Mouse (Mus musculus) adrenal gland, adult (tissue): ENCODE data around the gene Rpn1.
A peak's percentile ranks its signal among the peaks of the same experiment; 100 is the strongest.
"Not testable (repeated sequence)": the region's sequence is repeated elsewhere in the genome, so short reads cannot be mapped to it uniquely, and the experiment has no call there.

Experiments
- DNase-seq, 2 experiments: peaks; one replicate each; pipeline ENCODE4 v3.0.0; 2022 to 2023; ENCODE audit warnings: low spot score in 1 of 2; ENCODE audit not compliant: inconsistent age in 2 of 2

Rpn1 gene

GRCm38 (mm10) chr6:88119309-88119708, 35.0 kb downstream of the Rpn1 start:
- no peak for DNase-seq

GRCm38 (mm10) chr6:88120813-88121212, 36.5 kb downstream of the Rpn1 start:
- no peak for DNase-seq

GRCm38 (mm10) chr6:88121781-88122180, 37.5 kb downstream of the Rpn1 start:
- DNase-seq = no peak

GRCm38 (mm10) chr6:88123150-88123857, 39.0 kb downstream of the Rpn1 start:
- peak; percentile 32 to 65 for DNase-seq

- DNase-seq = peak; percentile 60 to 83
These were observed 39.6 kb downstream of the Rpn1 start for GRCm38 (mm10) chr6:88123858-88124261.

GRCm38 (mm10) chr6:88124551-88124950, 40.3 kb downstream of the Rpn1 start:
- no peak for DNase-seq

- DNase-seq = not testable (repeated sequence)
These were observed 41.5 kb downstream of the Rpn1 start for GRCm38 (mm10) chr6:88125815-88126214.

GRCm38 (mm10) chr6:88131521-88131920, 47.2 kb downstream of the Rpn1 start:
- no peak for DNase-seq

- DNase-seq = no peak
These were observed 47.8 kb downstream of the Rpn1 start for GRCm38 (mm10) chr6:88132051-88132450.

GRCm38 (mm10) chr6:88133061-88133460, 48.8 kb downstream of the Rpn1 start:
- no peak for DNase-seq

GRCm38 (mm10) chr6:88133878-88134277, 49.6 kb downstream of the Rpn1 start:
- DNase-seq = peak in 1 of 2 experiments; percentile 49

GRCm38 (mm10) chr6:88136201-88136631, 51.9 kb downstream of the Rpn1 start:
- peak in 1 of 2 experiments; percentile 83 for DNase-seq

GRCm38 (mm10) chr6:88138485-88138884, 54.2 kb downstream of the Rpn1 start:
- no peak for DNase-seq

- peak in 1 of 2 experiments; percentile 57 for DNase-seq
These were observed 56.0 kb downstream of the Rpn1 start for GRCm38 (mm10) chr6:88140264-88140663.

GRCm38 (mm10) chr6:88145793-88146192, 61.5 kb downstream of the Rpn1 start:
- DNase-seq = no peak

GRCm38 (mm10) chr6:88146576-88146975, 62.3 kb downstream of the Rpn1 start:
- DNase-seq = no peak

GRCm38 (mm10) chr6:88147411-88148003, 63.2 kb downstream of the Rpn1 start:
- DNase-seq = peak; percentile 61 to 74

- no peak for DNase-seq
These were observed 67.1 kb downstream of the Rpn1 start for GRCm38 (mm10) chr6:88151335-88151734.

GRCm38 (mm10) chr6:88152127-88152705, 67.9 kb downstream of the Rpn1 start:
- DNase-seq = peak; percentile 45 to 70

GRCm38 (mm10) chr6:88152979-88153378, 68.7 kb downstream of the Rpn1 start:
- no peak for DNase-seq
